Mouse (Mus musculus): Measurements from ENCODE around the gene Fam216a.

The Fam216a gene

GRCm38 (mm10) chr5:122391178-122391785 is 19.1 kb upstream of the Fam216a start:
- CTCF ChIA-PET = interaction anchor here (0.6 to 0.7 kb wide), 3 partner anchors 113 to 1074 kb away, joined by 3 to 4 read pairs (median 3); no protein-coding TSS in a partner anchor

- CTCF ChIA-PET = interaction anchor here (0.8 kb wide), 1 partner anchor 14 kb away, joined by 3 read pairs; no protein-coding TSS in a partner anchor
Measured at GRCm38 (mm10) chr5:122390671-122391070, 18.5 kb upstream of the Fam216a start.

- CTCF ChIA-PET = interaction anchor here (0.6 to 0.8 kb wide), 3 partner anchors 13 to 1013 kb away, joined by 3 to 8 read pairs (median 5); no protein-coding TSS in a partner anchor
Measured at GRCm38 (mm10) chr5:122390006-122390405, 17.8 kb upstream of the Fam216a start.

- CTCF ChIA-PET = interaction anchor here (0.6 to 1.3 kb wide), 4 partner anchors 13 to 250 kb away, joined by 3 to 7 read pairs (median 4); partner anchors contain the start of gene Tctn1
Measured at GRCm38 (mm10) chr5:122379374-122380155, 7.4 kb upstream of the Fam216a start.

- CTCF ChIA-PET = interaction anchor here (0.7 kb wide), 1 partner anchor 43 kb away, joined by 18 read pairs; no protein-coding TSS in a partner anchor
Measured at GRCm38 (mm10) chr5:122378171-122378570, 6.0 kb upstream of the Fam216a start.

- CTCF ChIA-PET = interaction anchor here (0.7 to 1.3 kb wide), 2 partner anchors 13 to 44 kb away, joined by 3 to 18 read pairs; no protein-coding TSS in a partner anchor
Measured at GRCm38 (mm10) chr5:122377101-122377833, 5.1 kb upstream of the Fam216a start.

- CTCF ChIA-PET = interaction anchor here (0.7 kb wide), 1 partner anchor 12 kb away, joined by 3 read pairs; no protein-coding TSS in a partner anchor
Measured at GRCm38 (mm10) chr5:122372878-122373277, 714 bp upstream of the Fam216a start.

GRCm38 (mm10) chr5:122371591-122372191 is 473 bp downstream of the Fam216a start, which contains the start of gene Gpn3:
Gene Gpn3 (plus strand): TSS chr5:122371876.
- CTCF ChIA-PET = interaction anchor here (0.6 kb wide), 1 partner anchor 695 kb away, joined by 5 read pairs; no protein-coding TSS in a partner anchor

GRCm38 (mm10) chr5:122354492-122355067 is 17.6 kb downstream of the Fam216a start:
- CTCF ChIA-PET = interaction anchor here (0.6 to 1.1 kb wide), 2 partner anchors 11 to 191 kb away, joined by 5 read pairs; no protein-coding TSS in a partner anchor

- CTCF ChIA-PET = interaction anchor here (0.5 to 1.1 kb wide), 3 partner anchors 11 to 190 kb away, joined by 5 to 6 read pairs (median 5); no protein-coding TSS in a partner anchor
Measured at GRCm38 (mm10) chr5:122353807-122354491, 18.2 kb downstream of the Fam216a start, which contains the start of the genes Rad9b and Vps29. Gene Rad9b (minus strand): TSS chr5:122354233. Gene Vps29 (plus strand): TSS chr5:122354369.

GRCm38 (mm10) chr5:122345777-122346176 is 26.4 kb downstream of the Fam216a start:
- CTCF ChIA-PET = no interaction called here

- CTCF ChIA-PET = interaction anchor here (0.6 to 2.4 kb wide), 6 partner anchors 21 to 1056 kb away, joined by 3 to 8 read pairs (median 3); partner anchors contain the start of gene Tctn1
Measured at GRCm38 (mm10) chr5:122344260-122344659, 27.9 kb downstream of the Fam216a start.

GRCm38 (mm10) chr5:122343768-122344167 is 28.4 kb downstream of the Fam216a start:
- CTCF ChIA-PET = interaction anchor here (0.5 to 2.4 kb wide), 7 partner anchors 11 to 245 kb away, joined by 3 to 8 read pairs (median 3); partner anchors contain the start of gene Tctn1

GRCm38 (mm10) chr5:122342874-122343273 is 29.3 kb downstream of the Fam216a start:
- CTCF ChIA-PET = interaction anchor here (0.5 to 2.4 kb wide), 4 partner anchors 12 to 638 kb away, joined by 3 to 8 read pairs (median 6); no protein-coding TSS in a partner anchor

- CTCF ChIA-PET = no interaction called here
Measured at GRCm38 (mm10) chr5:122336554-122337294, 35.4 kb downstream of the Fam216a start.

GRCm38 (mm10) chr5:122334682-122335081 is 37.5 kb downstream of the Fam216a start:
- CTCF ChIA-PET = interaction anchor here (0.6 to 0.7 kb wide), 2 partner anchors 45 to 1595 kb away, joined by 3 to 7 read pairs; no protein-coding TSS in a partner anchor

GRCm38 (mm10) chr5:122330269-122330668 is 41.9 kb downstream of the Fam216a start:
- CTCF ChIA-PET = no interaction called here

- CTCF ChIA-PET = no interaction called here
Measured at GRCm38 (mm10) chr5:122327283-122327682, 44.9 kb downstream of the Fam216a start.

- CTCF ChIA-PET = interaction anchor here (0.6 kb wide), 1 partner anchor 180 kb away, joined by 4 read pairs; no protein-coding TSS in a partner anchor
Measured at GRCm38 (mm10) chr5:122325477-122325876, 46.7 kb downstream of the Fam216a start.
